Comparison of ENCODE assay signal across 10 mouse cellular contexts in the genomic region with DNA sequence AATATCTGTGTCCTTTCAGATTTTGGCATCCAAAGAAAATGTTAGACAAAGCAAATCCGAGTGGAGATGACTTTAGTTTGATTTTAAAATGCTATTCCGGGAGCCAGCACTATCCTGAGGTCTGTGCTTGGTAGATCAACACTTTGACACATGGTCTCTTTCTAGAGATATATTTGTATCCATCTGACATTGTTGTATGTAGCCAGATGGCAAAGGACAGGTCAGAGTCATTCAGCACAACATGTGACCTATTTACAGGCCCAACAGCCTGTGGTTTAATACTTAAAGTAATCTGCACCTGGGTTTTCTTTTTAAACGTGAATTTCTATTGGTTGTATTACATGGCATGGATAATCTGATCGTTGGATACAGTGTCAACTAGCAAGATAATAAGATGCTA.
"Had no signal": no experiment of that assay in that cellular context is flagged by ENCODE, and none has a peak within 500 bp of the region (broad histone marks: within the 10 kb centered on the region; RNA-seq: fewer than 3 reads in every experiment).

No protein-coding gene starts in this region.

- ATAC-seq: liver, postnatal 0 days; lung, postnatal 0 days; midbrain, embryonic 13.5 days; midbrain, embryonic 15.5 days had no signal

- DNase-seq: liver, postnatal 0 days; lung, adult 2 months; lung, postnatal 14 days; lung, postnatal 36 days; right cerebral cortex, postnatal 14 days; thymus, adult 2 months; thymus, postnatal 25 days had no signal
